Mouse (Mus musculus): ENCODE measurements around the gene Ndufs7.

Gene Ndufs7

GRCm38 (mm10) chr10:80295618-80296425, 46.9 kb downstream of the Ndufs7 start, which contains the start of gene Apc2:
TSS of gene Apc2 (plus strand) at chr10:80295977.
- DNase-seq, result peak; percentile 78

GRCm38 (mm10) chr10:80296824-80297223, 47.9 kb downstream of the Ndufs7 start:
- no peak for DNase-seq

GRCm38 (mm10) chr10:80297526-80298133, 48.7 kb downstream of the Ndufs7 start:
- no peak for DNase-seq

- peak; percentile 48 for DNase-seq
Observed at GRCm38 (mm10) chr10:80298571-80299281, 49.8 kb downstream of the Ndufs7 start.

- DNase-seq, result no peak
Observed at GRCm38 (mm10) chr10:80299301-80299700, 50.4 kb downstream of the Ndufs7 start.

- DNase-seq, result no peak
Observed at GRCm38 (mm10) chr10:80299824-80300223, 50.9 kb downstream of the Ndufs7 start.

- no peak for DNase-seq
Observed at GRCm38 (mm10) chr10:80300672-80301181, 51.8 kb downstream of the Ndufs7 start.

- no peak for DNase-seq
Observed at GRCm38 (mm10) chr10:80301256-80302081, 52.5 kb downstream of the Ndufs7 start.

GRCm38 (mm10) chr10:80302082-80302355, 53.1 kb downstream of the Ndufs7 start:
- DNase-seq, result no peak

- no peak for DNase-seq
Observed at GRCm38 (mm10) chr10:80302471-80302881, 53.6 kb downstream of the Ndufs7 start.

- DNase-seq, result no peak
Observed at GRCm38 (mm10) chr10:80304458-80304857, 55.5 kb downstream of the Ndufs7 start.

GRCm38 (mm10) chr10:80304862-80305261, 55.9 kb downstream of the Ndufs7 start:
- peak; percentile 73 for DNase-seq

Data from thymus, postnatal 4 days (tissue).